Mouse (Mus musculus) lung, embryonic 15.5 days (tissue): ENCODE data around the gene Olfr819. TPM values are rescaled to one million over a fixed set of nuclear protein-coding genes. Genes with fewer than 3 reads are reported as not detected.

Experiments used
- polyA plus RNA-seq: library from polyadenylated mRNA; unstranded; fragments of >200 nt; fragmentation: Nextera tagmentation; extraction: Ambion mirVana; gene quantifications from 2 replicates; pipeline ENCODE4 v1.2.1, GENCODE M21; 2015

Olfr819 gene
- polyA plus RNA-seq, 1 experiment from 2014 or later = not detected

Other genes with a start within 250 kb of the Olfr819 start
- not detected in 2 replicates for gene Olfr805, start 237.9 kb downstream of the Olfr819 start, polyA plus RNA-seq
- not detected in 2 replicates for gene Olfr806, start 225.3 kb downstream of the Olfr819 start, polyA plus RNA-seq
- not detected in 2 replicates for gene Olfr807, start 209.5 kb downstream of the Olfr819 start, polyA plus RNA-seq
- not detected in 2 replicates for gene Olfr808, start 201.8 kb downstream of the Olfr819 start, polyA plus RNA-seq
- not detected in 2 replicates for gene Olfr809, start 192.6 kb downstream of the Olfr819 start, polyA plus RNA-seq
- gene Olfr810, start 172.3 kb downstream of the Olfr819 start, polyA plus RNA-seq = not detected in 2 replicates
- not detected in 2 replicates for gene Olfr811, start 162.9 kb downstream of the Olfr819 start, polyA plus RNA-seq
- gene Olfr812, start 121.2 kb downstream of the Olfr819 start, polyA plus RNA-seq = not detected in 2 replicates
- gene Olfr813, start 111.9 kb downstream of the Olfr819 start, polyA plus RNA-seq = not detected in 2 replicates
- gene Olfr814, start 87.4 kb downstream of the Olfr819 start, polyA plus RNA-seq = not detected in 2 replicates
- not detected in 2 replicates for gene Olfr815, start 61.4 kb downstream of the Olfr819 start, polyA plus RNA-seq
- not detected in 2 replicates for gene Olfr816, start 51.7 kb downstream of the Olfr819 start, polyA plus RNA-seq
- not detected in 2 replicates for gene Olfr818, start 18.2 kb downstream of the Olfr819 start, polyA plus RNA-seq
- gene Olfr247, start 8.9 kb upstream of the Olfr819 start, polyA plus RNA-seq = not detected in 2 replicates
- not detected in 2 replicates for gene Gm10310, start 17.8 kb upstream of the Olfr819 start, polyA plus RNA-seq
- not detected in 2 replicates for gene Olfr820, start 45.4 kb upstream of the Olfr819 start, polyA plus RNA-seq
- not detected in 2 replicates for gene Olfr821, start 63.1 kb upstream of the Olfr819 start, polyA plus RNA-seq
- gene Olfr822, start 103.9 kb upstream of the Olfr819 start, polyA plus RNA-seq = not detected in 2 replicates
- gene Olfr823, start 148.1 kb upstream of the Olfr819 start, polyA plus RNA-seq = not detected in 2 replicates
- gene Olfr824, start 162.7 kb upstream of the Olfr819 start, polyA plus RNA-seq = not detected in 2 replicates
- not detected in 2 replicates for gene Olfr825, start 199.5 kb upstream of the Olfr819 start, polyA plus RNA-seq
- gene Olfr826, start 216.9 kb upstream of the Olfr819 start, polyA plus RNA-seq = not detected in 2 replicates
- gene Olfr827, start 247.1 kb upstream of the Olfr819 start, polyA plus RNA-seq = not detected in 2 replicates